Mouse (Mus musculus) midbrain, embryonic 14.5 days (tissue): ENCODE data around the gene Msh2. TPM values are rescaled to one million over a fixed set of nuclear protein-coding genes. Genes with fewer than 3 reads are reported as not detected.
A peak's percentile ranks its signal among the peaks of the same experiment; 100 is the strongest.

ENCODE experiments used
- ATAC-seq: fragments of 200-750 bp; cut with Nextera tagmentation; 2 replicates; pipeline ENCODE4 v1.8.0; 2017; ENCODE audit warnings: moderate number of reproducible peaks, moderate library complexity; ENCODE audit not compliant: low FRiP score, low TSS enrichment
- DNase-seq: peaks from one replicate; pipeline ENCODE4 v3.0.0-alpha.2; 2015
- H3K27ac ChIP-seq: fragments of 300-500 bp; sonication (generic); replicated peaks from 2 replicates; pipeline ENCODE4 v1.5.1; 2014; ENCODE audit warnings: mild to moderate bottlenecking, low read depth, low read length, moderate library complexity
- H3K27me3 ChIP-seq: fragments of 300-500 bp; sonication (generic); 2 replicates; pipeline ENCODE4 v1.6.1; 2014; ENCODE audit warnings: low read length, control low read depth, mixed read lengths; ENCODE audit not compliant: control insufficient read depth, insufficient read depth
- H3K36me3 ChIP-seq: fragments of 300-500 bp; sonication (generic); 2 replicates; pipeline ENCODE4 v1.6.1; 2014; ENCODE audit warnings: low read length, control low read depth; ENCODE audit not compliant: control insufficient read depth, insufficient read depth
- H3K4me1 ChIP-seq: fragments of 300-500 bp; sonication (generic); 2 replicates; pipeline ENCODE4 v1.6.1; 2014; ENCODE audit warnings: mild to moderate bottlenecking, antibody characterized with exemption, low read length, control low read depth; ENCODE audit not compliant: control insufficient read depth, insufficient read depth
- H3K4me2 ChIP-seq: fragments of 300-500 bp; sonication (generic); 2 replicates; pipeline ENCODE4 v1.6.1; 2014; ENCODE audit warnings: mild to moderate bottlenecking, low read length, moderate library complexity
- H3K4me3 ChIP-seq: fragments of 300-500 bp; sonication (generic); replicated peaks from 2 replicates; pipeline ENCODE4 v1.5.1; 2014; ENCODE audit warnings: low read depth, low read length
- H3K9ac ChIP-seq: fragments of 300-500 bp; sonication (generic); replicated peaks from 2 replicates; pipeline ENCODE4 v1.6.1; 2014; ENCODE audit warnings: mild to moderate bottlenecking, low read length, moderate library complexity
- H3K9me3 ChIP-seq: fragments of 300-500 bp; sonication (generic); 2 replicates; pipeline ENCODE4 v1.6.1; 2016; ENCODE audit warnings: low read length, control low read depth, mixed read lengths; ENCODE audit not compliant: control insufficient read depth
- WGBS: fragments of 180-500 bp; shearing (Covaris S2); extraction: QIAGEN DNeasy Blood & Tissue Kit; methylation state at CpG from one replicate; pipeline ENCODE4 v1.1.7; 2014; 5-methylcytosine and 5-hydroxymethylcytosine counted together
- polyA plus RNA-seq: library from polyadenylated mRNA; unstranded; fragments of >200 nt; fragmentation: Nextera tagmentation; extraction: Ambion mirVana; gene quantifications from 2 replicates; pipeline ENCODE4 v1.2.1, GENCODE M21; 2014

Msh2 gene
- polyA plus RNA-seq, 1 experiment from 2014 or later, result 54.4 TPM

DNA sequence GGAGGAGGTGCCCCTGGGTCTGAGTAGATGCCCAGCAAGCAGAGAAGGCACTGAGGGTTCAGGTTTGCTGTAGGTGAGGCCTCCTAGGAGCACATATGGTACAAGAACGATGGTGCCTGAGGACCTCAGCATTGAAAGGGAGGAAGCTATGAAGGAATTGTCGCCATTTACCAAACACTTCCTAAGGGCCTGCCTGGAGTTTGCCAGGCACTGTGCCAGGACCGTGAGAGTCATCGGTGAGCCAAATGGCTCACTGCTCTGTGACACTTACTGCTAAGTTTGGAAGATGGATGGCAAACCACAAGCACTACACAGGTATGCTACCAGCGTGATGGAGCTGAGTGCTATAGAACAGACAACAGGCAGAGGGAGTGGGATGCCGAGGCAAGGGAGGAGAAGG, 94.8 kb downstream of the Msh2 start:
- Histone ChIP-seq H3K4me2 (no peak overlapping the region), H3K27ac (no peak overlapping the region), H3K4me1 (no peaks in the 10 kb centered on the region), H3K36me3 (no peaks in the 10 kb centered on the region), H3K27me3 (no peaks in the 10 kb centered on the region), H3K9me3 (no peaks in the 10 kb centered on the region), H3K9ac (no peak overlapping the region), H3K4me3 (no peak overlapping the region)
- ATAC-seq (no peak), DNase-seq (no peak)
- 87% methylated on average over 6 of the region's 6 CpGs for WGBS

DNA sequence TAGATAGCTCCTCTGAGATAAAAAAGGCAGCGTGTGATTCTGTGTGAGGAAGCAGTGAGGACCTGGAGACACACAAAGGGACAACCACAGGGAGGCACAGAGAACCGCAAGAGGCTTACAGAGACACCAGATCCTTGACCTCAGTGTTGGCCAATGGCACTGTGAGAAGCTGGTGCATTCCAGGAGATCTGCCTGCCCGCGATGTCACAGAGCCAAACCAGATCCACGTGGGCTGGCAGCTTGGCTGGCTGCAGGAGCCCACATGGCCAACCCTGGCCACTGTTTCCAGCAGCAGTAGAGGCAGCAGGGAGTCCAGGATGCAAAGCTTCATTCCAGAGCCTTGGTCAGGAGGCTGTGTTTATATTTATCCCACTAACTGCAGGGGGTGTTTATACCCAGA, 98.6 kb downstream of the Msh2 start:
- H3K4me3 ChIP-seq, result no peak overlapping the region
- WGBS, result 46% methylated on average over 5 of the region's 5 CpGs
- no peak for DNase-seq
- ATAC-seq, result no peak
- no peak overlapping the region for H3K27ac ChIP-seq
- no peaks in the 10 kb centered on the region for H3K9me3 ChIP-seq
- H3K9ac ChIP-seq, result no peak overlapping the region
- H3K4me2 ChIP-seq, result no peak overlapping the region
- no peaks in the 10 kb centered on the region for H3K4me1 ChIP-seq
- H3K36me3 ChIP-seq, result no peaks in the 10 kb centered on the region
- H3K27me3 ChIP-seq, result no peaks in the 10 kb centered on the region

DNA sequence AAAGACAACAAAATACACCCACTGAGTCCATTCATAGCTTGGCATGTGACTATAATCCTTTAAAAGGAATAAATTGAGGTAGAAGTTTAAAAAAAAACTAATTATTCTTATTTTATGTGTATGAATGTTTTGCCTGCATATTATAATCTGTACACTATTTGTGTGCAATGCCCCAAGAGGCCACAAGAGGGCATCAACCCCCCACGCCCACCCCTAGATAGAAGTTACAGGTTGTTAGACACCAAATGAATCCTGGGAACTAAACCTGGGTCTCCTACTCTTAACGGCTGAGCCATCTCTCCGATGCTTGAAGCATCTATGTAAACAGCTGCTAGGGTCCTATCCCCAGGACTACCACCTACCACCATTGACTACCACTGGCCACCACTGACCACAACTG, 101.0 kb downstream of the Msh2 start:
- no peaks in the 10 kb centered on the region for H3K36me3 ChIP-seq
- H3K4me2 ChIP-seq, result no peak overlapping the region
- WGBS, result 82% methylated on average over 3 of the region's 3 CpGs
- H3K27me3 ChIP-seq, result no peaks in the 10 kb centered on the region
- H3K9ac ChIP-seq, result no peak overlapping the region
- ATAC-seq (no peak), DNase-seq (peak; percentile 17)
- no peak overlapping the region for H3K4me3 ChIP-seq
- H3K4me1 ChIP-seq, result no peaks in the 10 kb centered on the region
- no peaks in the 10 kb centered on the region for H3K9me3 ChIP-seq
- no peak overlapping the region for H3K27ac ChIP-seq

Other genes starting within 250 kb of the Msh2 start
- not detected in 2 replicates for gene Stpg4, start 244.6 kb upstream of the Msh2 start, polyA plus RNA-seq
- gene Calm2, start 225.4 kb upstream of the Msh2 start, polyA plus RNA-seq, result 1,972 and 2,214 TPM in 2 replicates
- gene Epcam, start 36.4 kb upstream of the Msh2 start, polyA plus RNA-seq, result 3.0 and 3.8 TPM in 2 replicates
- gene Kcnk12, start 125.7 kb downstream of the Msh2 start, polyA plus RNA-seq, result 0.67 and 0.70 TPM in 2 replicates
- gene Rpl36-ps4, start 248.6 kb downstream of the Msh2 start, polyA plus RNA-seq, result not detected in 2 replicates